Mouse (Mus musculus) ES-E14 (cell line): ENCODE results near the gene Megf11. TPM values are rescaled to one million over a fixed set of nuclear protein-coding genes. Genes with fewer than 3 reads are reported as not detected.

Experiments
- DNase-seq: peaks from one replicate; pipeline ENCODE4 v3.0.0-alpha.2; 2013; ENCODE audit warnings: low read depth, low spot score
- H3K27ac ChIP-seq: 2 replicates; pipeline ENCODE4 v1.5.1; 2012; ENCODE audit warnings: low read depth, mild to moderate bottlenecking, low read length, moderate library complexity, mixed read lengths; ENCODE audit not compliant: poor library complexity, insufficient read depth, severe bottlenecking
- H3K36me3 ChIP-seq: 2 replicates; pipeline ENCODE4 v1.6.1; 2012; ENCODE audit warnings: mild to moderate bottlenecking, low read length, moderate library complexity, mixed read lengths; ENCODE audit not compliant: control insufficient read depth, poor library complexity, insufficient read depth, severe bottlenecking
- H3K4me1 ChIP-seq, 2 experiments: fragments of 150-350 bp in 1 of 2; sonication (generic) in 1 of 2; 2 replicates each; pipeline ENCODE4 v1.6.1; 2012; ENCODE audit warnings: low read length in 2 of 2, mild to moderate bottlenecking in 1 of 2, mixed read lengths in 1 of 2; ENCODE audit not compliant: control insufficient read depth in 2 of 2, insufficient read depth in 2 of 2, poor library complexity in 1 of 2
- H3K4me3 ChIP-seq, 2 experiments: fragments of 150-350 bp in 1 of 2; sonication (generic) in 1 of 2; 2 replicates each; pipeline ENCODE4 v1.5.1; 2012; ENCODE audit warnings: low read length in 2 of 2, low read depth in 1 of 2, mild to moderate bottlenecking in 1 of 2, mixed read lengths in 1 of 2; ENCODE audit not compliant: insufficient read depth in 1 of 2, poor library complexity in 1 of 2, severe bottlenecking in 1 of 2
- H3K9ac ChIP-seq: 2 replicates; pipeline ENCODE4 v1.6.1; 2012; ENCODE audit warnings: low read depth, mild to moderate bottlenecking, low read length, mixed read lengths; ENCODE audit not compliant: poor library complexity, insufficient read depth, severe bottlenecking
- H3K9me3 ChIP-seq: fragments of 150-350 bp; sonication (generic); 2 replicates; pipeline ENCODE4 v1.6.1; 2012; ENCODE audit warnings: low read depth, mild to moderate bottlenecking, low read length; ENCODE audit not compliant: control insufficient read depth, insufficient read depth
- CHD2 ChIP-seq: IDR thresholded peaks from 2 replicates; pipeline ENCODE4 v1.6.1; 2014; ENCODE audit warnings: mild to moderate bottlenecking, low read depth, low read length, inconsistent platforms
- HCFC1 ChIP-seq: IDR thresholded peaks from 2 replicates; pipeline ENCODE4 v1.6.1; 2012; ENCODE audit warnings: low read length, inconsistent platforms, borderline replicate concordance; ENCODE audit not compliant: insufficient read depth
- MAFK ChIP-seq: IDR thresholded peaks from 2 replicates; pipeline ENCODE4 v1.6.1; 2014; ENCODE audit warnings: mild to moderate bottlenecking, low read depth, low read length, inconsistent platforms; ENCODE audit not compliant: insufficient read depth
- ZC3H11A ChIP-seq: IDR thresholded peaks from 2 replicates; pipeline ENCODE4 v1.6.1; 2012; ENCODE audit warnings: low read depth, mild to moderate bottlenecking, inconsistent platforms, low read length, borderline replicate concordance
- ZNF384 ChIP-seq: IDR thresholded peaks from 2 replicates; pipeline ENCODE4 v1.6.1; 2012; ENCODE audit warnings: low read depth, low read length, inconsistent platforms
- in situ Hi-C, 2 experiments: fragments of 600-800 bp; cut with MboI; formaldehyde crosslinking; loops; one replicate each; pipeline ENCODE4 v1.15.1; 2025; ENCODE audit warnings: low sequenced_read_pairs in 2 of 2, inconsistent platforms in 1 of 2; ENCODE audit not compliant: unreplicated experiment in 2 of 2
- total RNA-seq: library from RNA; depleted of rRNA; stranded (reverse); fragments of 300-350 nt; gene quantifications from 2 replicates; pipeline ENCODE4 v1.2.3, GENCODE M21; 2012

Megf11 gene
- total RNA-seq, 1 experiment, result 7.5 TPM

DNA sequence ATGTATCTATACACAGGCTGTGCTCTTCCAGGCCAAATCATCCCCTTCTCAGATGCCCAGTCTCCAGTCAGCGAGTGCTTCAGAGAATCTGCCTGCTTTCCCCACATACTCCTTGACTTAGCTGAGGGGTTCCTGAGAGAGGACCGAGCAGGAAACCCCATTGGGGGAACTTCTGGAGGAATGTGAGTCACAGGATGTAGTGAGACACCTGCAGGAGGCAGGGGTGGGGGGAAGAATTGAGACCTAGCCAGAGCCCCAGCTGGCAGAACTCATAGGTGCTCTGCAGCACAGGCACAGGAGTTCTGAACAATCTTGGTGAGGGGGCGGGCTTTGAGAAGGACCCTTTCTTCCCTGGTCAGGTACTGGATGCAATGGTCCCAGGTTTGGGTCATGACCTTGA, 35.0 kb downstream of the Megf11 start:
- Histone ChIP-seq H3K27ac (no peak overlapping the region), H3K9me3 (no peaks in the 10 kb centered on the region), H3K36me3 (no peaks in the 10 kb centered on the region), H3K4me3 (no peak overlapping the region), H3K4me1 (no peaks in the 10 kb centered on the region), H3K9ac (no peak overlapping the region)
- no peak for DNase-seq
- TF ChIP-seq CHD2 (no peak), ZNF384 (no peak)
- in situ Hi-C loops, result no loop called here

DNA sequence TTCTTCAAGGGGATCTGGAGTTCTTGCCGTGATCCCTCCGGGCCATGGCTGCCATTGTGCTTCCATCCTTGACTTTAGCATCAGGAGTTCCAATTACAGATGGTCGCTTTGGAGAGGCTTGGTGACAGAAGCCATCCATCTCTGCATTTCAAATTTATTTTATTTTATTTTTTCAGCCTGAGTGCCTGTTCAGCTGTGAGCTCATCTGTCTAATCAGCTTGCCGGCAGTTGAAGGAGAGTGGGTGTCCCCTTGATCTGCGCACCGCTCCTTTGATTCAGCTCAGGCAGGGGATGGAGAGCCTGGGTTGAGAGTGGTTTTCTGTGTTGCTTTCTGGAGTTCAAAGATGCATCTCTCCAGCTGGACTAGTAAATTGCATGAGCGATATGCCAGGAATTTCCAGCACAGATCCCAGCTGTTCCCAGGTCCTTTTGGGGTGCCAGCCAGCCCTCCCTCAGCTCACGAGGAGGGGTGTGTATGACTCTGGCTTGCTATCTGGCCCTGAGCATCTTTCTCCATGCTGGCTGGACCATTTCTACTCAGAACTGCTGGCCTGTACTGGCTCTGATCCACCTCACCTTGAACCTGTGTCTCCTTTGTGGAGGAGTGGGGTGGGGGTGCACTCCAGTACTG, 36.7 kb downstream of the Megf11 start:
- Histone ChIP-seq H3K9me3 (no peaks in the 10 kb centered on the region), H3K4me3 (no peak overlapping the region), H3K27ac (no peak overlapping the region), H3K36me3 (no peaks in the 10 kb centered on the region), H3K4me1 (no peaks in the 10 kb centered on the region), H3K9ac (no peak overlapping the region)
- DNase-seq, result no peak
- TF ChIP-seq ZC3H11A, result no peak
- no peak for TF ChIP-seq MAFK
- TF ChIP-seq CHD2, result no peak
- no peak for TF ChIP-seq ZNF384
- TF ChIP-seq HCFC1, result no peak
- in situ Hi-C loops, result no loop called here

DNA sequence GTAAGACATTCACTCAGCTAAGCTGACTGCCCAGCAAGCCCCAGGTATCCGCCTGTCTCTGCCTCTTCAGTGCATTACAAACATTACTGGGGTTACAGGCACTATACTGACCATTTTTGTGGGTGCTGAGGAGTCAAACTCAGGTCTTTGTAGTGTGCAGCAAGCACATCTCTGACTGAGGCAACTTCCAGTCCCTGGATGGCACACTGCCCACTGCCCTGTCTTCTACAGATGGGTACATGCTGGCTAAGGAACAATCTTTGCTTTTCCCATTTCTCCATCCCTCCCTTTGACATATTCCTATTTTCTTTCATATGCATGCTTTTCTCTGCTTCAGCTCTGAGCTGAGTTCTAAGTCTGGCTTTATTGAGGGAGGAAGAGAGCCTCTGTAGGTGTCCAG, 38.5 kb downstream of the Megf11 start:
- TF ChIP-seq HCFC1 (no peak), CHD2 (no peak), MAFK (no peak), ZC3H11A (no peak), ZNF384 (no peak)
- Histone ChIP-seq H3K4me3 (no peak overlapping the region), H3K9me3 (no peaks in the 10 kb centered on the region), H3K36me3 (no peaks in the 10 kb centered on the region), H3K4me1 (no peaks in the 10 kb centered on the region), H3K9ac (no peak overlapping the region), H3K27ac (no peak overlapping the region)
- in situ Hi-C loops, result no loop called here
- DNase-seq, result no peak

DNA sequence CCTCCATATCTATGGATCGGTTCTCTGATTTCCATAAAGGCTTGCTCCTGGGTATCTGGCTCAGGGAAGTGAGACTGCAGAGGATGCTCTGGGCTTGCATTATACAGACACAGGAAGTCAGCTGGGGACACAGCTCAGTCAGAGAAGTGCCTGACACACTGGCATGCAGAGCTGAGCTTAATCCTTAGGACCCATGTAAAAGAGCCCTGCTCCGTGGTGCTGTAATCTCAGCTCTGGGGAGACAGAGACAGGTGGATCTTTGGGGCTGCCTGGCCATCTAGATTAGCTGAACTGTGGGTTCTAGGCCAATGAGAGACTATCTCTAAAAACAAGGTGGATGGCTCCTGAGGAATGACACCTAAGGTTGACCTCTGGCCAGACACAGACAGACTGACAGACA, 50.7 kb downstream of the Megf11 start:
- H3K4me1 ChIP-seq, result peaks cover 2% of the 10 kb centered on the region in 2 experiments; a peak in 2 of 4 replicates
- H3K4me3 ChIP-seq, result no peak overlapping the region
- no peaks in the 10 kb centered on the region for H3K9me3 ChIP-seq
- in situ Hi-C loops, result no loop called here
- DNase-seq, result no peak
- TF ChIP-seq MAFK (no peak), ZNF384 (no peak), HCFC1 (no peak), CHD2 (no peak), ZC3H11A (no peak)
- H3K9ac ChIP-seq, result no peak overlapping the region
- H3K36me3 ChIP-seq, result no peaks in the 10 kb centered on the region
- H3K27ac ChIP-seq, result no peak overlapping the region

DNA sequence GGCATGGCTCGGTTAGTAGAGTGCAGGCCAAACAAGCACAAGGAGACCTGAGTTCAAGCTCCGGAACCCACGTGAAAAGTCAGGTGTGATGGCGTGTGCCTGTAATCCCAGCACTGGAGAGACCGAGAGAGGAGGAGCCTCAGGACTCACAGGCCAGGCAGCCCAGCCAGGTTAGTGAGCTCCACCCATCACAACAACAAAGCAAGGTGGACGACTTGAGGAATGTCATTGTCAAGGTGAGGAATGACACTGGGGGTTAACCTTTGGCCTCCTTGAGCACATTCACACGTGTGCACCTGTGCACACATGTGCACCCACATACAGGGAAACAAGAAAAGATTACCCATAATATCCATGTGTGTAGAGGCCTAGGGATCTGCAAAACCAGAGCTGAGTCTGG, 54.7 kb downstream of the Megf11 start:
- peak; percentile 13 for DNase-seq
- Histone ChIP-seq H3K36me3 (no peaks in the 10 kb centered on the region), H3K4me1 (peaks cover 2% of the 10 kb centered on the region in 2 experiments; a peak in 2 of 4 replicates), H3K27ac (no peak overlapping the region), H3K9ac (no peak overlapping the region), H3K9me3 (no peaks in the 10 kb centered on the region), H3K4me3 (no peak overlapping the region)
- in situ Hi-C loops, result no loop called here
- no peak for TF ChIP-seq ZNF384
- TF ChIP-seq ZC3H11A, result no peak
- no peak for TF ChIP-seq CHD2
- TF ChIP-seq HCFC1, result no peak
- no peak for TF ChIP-seq MAFK
